Comparison of ENCODE assay signal across 8 mouse cellular contexts in genomic region chr19:53390495-53391007, GRCm38 (mm10). TPM values are rescaled to one million over a fixed set of nuclear protein-coding genes. Genes with fewer than 3 reads are reported as not detected.
A peak's percentile ranks its signal among the peaks of the same experiment; 100 is the strongest.
DNase-seq lines count a peak whose midpoint lies in the region; ATAC-seq lines count a peak whose summit lies in the region.

TSS of gene Smndc1 (minus strand) at chr19:53390578.

- H3K9ac ChIP-seq in hindbrain, embryonic 12.5 days, result peak within 1 kb of the TSS; percentile 97

- under 1% methylated on average over 48 of the region's 48 CpGs for WGBS in hindbrain, embryonic 12.5 days

- no peaks in the 10 kb centered on the region for H3K27me3 ChIP-seq in hindbrain, embryonic 12.5 days

- DNase-seq in NIH3T3 (ENCODE audit: low read depth), result peak; percentile 100
- DNase-seq in cerebellum, postnatal 10 days, result peak; percentile 99 to 100
- DNase-seq in frontal cortex, postnatal 10 days (ENCODE audit: low spot score in 2 of 2), result peak; percentile 99 to 100
- peak; percentile 98 to 99 for DNase-seq in layer of hippocampus, postnatal 14 days (ENCODE audit: low spot score in 2 of 2)
- peak; percentile 99 for DNase-seq in lung, postnatal 14 days
- DNase-seq in retina, adult 2 months (ENCODE audit: low read depth, low spot score), result peak; percentile 99
- peak; percentile 98 to 100 for DNase-seq in thymus, postnatal 36 days

- H3K9me3 ChIP-seq in hindbrain, embryonic 12.5 days (replicated peaks), result no peaks in the 10 kb centered on the region

- peak within 1 kb of the TSS; percentile 95 for H3K4me3 ChIP-seq in hindbrain, embryonic 12.5 days

- peak; percentile 98 for ATAC-seq in hindbrain, embryonic 12.5 days (ENCODE audit: low FRiP score)

- peaks cover 15% of the 10 kb centered on the region for H3K4me1 ChIP-seq in hindbrain, embryonic 12.5 days

- H3K36me3 ChIP-seq in hindbrain, embryonic 12.5 days, result peaks cover 27% of the 10 kb centered on the region

- H3K27ac ChIP-seq in hindbrain, embryonic 12.5 days, result peak within 1 kb of the TSS; percentile 98

- H3K4me2 ChIP-seq in hindbrain, embryonic 12.5 days (replicated peaks), result peak within 1 kb of the TSS; percentile 61

RNA-seq across cellular contexts. Expression of gene Smndc1, which starts in this region (rescaled TPM):
- 40.9 and 41.4 TPM in 2 replicates for polyA plus RNA-seq in hindbrain, embryonic 12.5 days (2016; fragmentation: Nextera tagmentation; extraction: Ambion mirVana)
- 10 to 100 TPM; 34.9 to 36.8 TPM for total RNA-seq in layer of hippocampus, postnatal 14 days (2021)

Comparison
In these comparisons a context has a peak if more than half of its experiments do, and no peak if none do; other contexts are left out.
1. Peak in every context shown above with its lines: DNase-seq, ATAC-seq, H3K4me3 ChIP-seq and H3K27ac ChIP-seq.